9 mouse cellular contexts compared by ENCODE assay signal in genomic region chr11:89544856-89545817, GRCm38 (mm10).
DNase-seq lines count a peak whose midpoint lies in the region; ATAC-seq and TF ChIP-seq lines count a peak whose summit lies in the region.
"Had no signal": no experiment of that assay in that cellular context is flagged by ENCODE, and none has a peak within 500 bp of the region (broad histone marks: within the 10 kb centered on the region; RNA-seq: fewer than 3 reads in every experiment).

No protein-coding gene starts in this region.

- intact Hi-C loops in heart, postnatal 14 days (cut with DNase I), result loop anchor here (10.0 kb wide), 2 partner anchors 180 to 630 kb away; no protein-coding TSS in a partner anchor

- H3K9me3 ChIP-seq in forebrain, embryonic 14.5 days (replicated peaks; ENCODE audit: control insufficient read depth, low read length), result peaks cover 4% of the 10 kb centered on the region; the same call in 1 of the 2 replicates
- H3K9me3 ChIP-seq in liver, embryonic 11.5 days (ENCODE audit: control insufficient read depth, low read length), result no peaks in the 10 kb centered on the region
- H3K9me3 ChIP-seq in stomach, postnatal 0 days (ENCODE audit: control insufficient read depth, low read length), result no peaks in the 10 kb centered on the region

- H3K36me3 ChIP-seq in forebrain, embryonic 14.5 days (ENCODE audit: control insufficient read depth, insufficient read depth, low read length), result no peaks in the 10 kb centered on the region
- no peaks in the 10 kb centered on the region for H3K36me3 ChIP-seq in liver, embryonic 11.5 days (ENCODE audit: control insufficient read depth, insufficient read depth, low read length)
- no peaks in the 10 kb centered on the region for H3K36me3 ChIP-seq in stomach, postnatal 0 days (ENCODE audit: control insufficient read depth, insufficient read depth, low read length)

- no peaks in the 10 kb centered on the region for H3K27me3 ChIP-seq in forebrain, embryonic 14.5 days (replicated peaks; ENCODE audit: control insufficient read depth, insufficient read depth, low read length)
- H3K27me3 ChIP-seq in liver, embryonic 11.5 days (replicated peaks; ENCODE audit: control insufficient read depth, insufficient read depth, low read length), result no peaks in the 10 kb centered on the region; the same call in 1 of the 2 replicates
- H3K27me3 ChIP-seq in stomach, postnatal 0 days (ENCODE audit: control insufficient read depth, insufficient read depth, low read length), result no peaks in the 10 kb centered on the region

- DNase-seq in heart, adult 11 months, result peak; percentile 76
- DNase-seq in heart, postnatal 14 days, result no peak
- peak; percentile 54 for DNase-seq in Muller cell, postnatal 12 days (ENCODE audit: inconsistent ontology term)
- DNase-seq in forebrain, embryonic 14.5 days (ENCODE audit: low spot score), result peak; percentile 54
- no peak for DNase-seq in liver, embryonic 11.5 days (ENCODE audit: low spot score)
- no peak for DNase-seq in stomach, postnatal 0 days (ENCODE audit: low spot score)
- DNase-seq in MN1 (ENCODE audit: low spot score), result no peak
- no peak for DNase-seq in kidney, postnatal 36 days

- peak overlapping the region; percentile 42 for H3K4me2 ChIP-seq in forebrain, embryonic 14.5 days (ENCODE audit: low read length)
- H3K4me2 ChIP-seq in liver, embryonic 11.5 days, result peak overlapping the region; percentile 44
- H3K4me2 ChIP-seq in stomach, postnatal 0 days (replicated peaks; ENCODE audit: low read depth), result peak overlapping the region; percentile 44

- H3K4me1 ChIP-seq in forebrain, embryonic 14.5 days (ENCODE audit: control insufficient read depth, insufficient read depth, low read length), result peaks cover 7% of the 10 kb centered on the region; the same call in 1 of the 2 replicates
- no peaks in the 10 kb centered on the region for H3K4me1 ChIP-seq in liver, embryonic 11.5 days (replicated peaks; ENCODE audit: control insufficient read depth, insufficient read depth, low read length)
- H3K4me1 ChIP-seq in stomach, postnatal 0 days (replicated peaks; ENCODE audit: control insufficient read depth, insufficient read depth), result 0 out of 2 replicates have a peak, but pooled peaks cover 2% of the 10 kb centered on the region

- 0 out of 2 replicates have a peak overlapping the region, but pooled peaks have one; percentile 1 for H3K4me3 ChIP-seq in forebrain, embryonic 14.5 days (ENCODE audit: low read depth, low read length)
- H3K4me3 ChIP-seq in liver, embryonic 11.5 days (ENCODE audit: low read depth, low read length), result no peak overlapping the region
- H3K4me3 ChIP-seq in stomach, postnatal 0 days (ENCODE audit: low read depth, low read length), result no peak overlapping the region
- H3K4me3 ChIP-seq: erythroblast, embryonic 14.5 days had no signal

- 1% methylated on average over 29 of the region's 29 CpGs for WGBS in forebrain, embryonic 14.5 days
- WGBS in liver, embryonic 11.5 days, result 11% methylated on average over 29 of the region's 29 CpGs
- WGBS in stomach, postnatal 0 days, result 6% methylated on average over 29 of the region's 29 CpGs

- TF ChIP-seq CTCF in stomach, postnatal 0 days (IDR thresholded peaks at IDR 0.05; ENCODE audit: low read depth), result no peak

- H3K27ac ChIP-seq in forebrain, embryonic 14.5 days (ENCODE audit: low read depth, low read length), result no peak overlapping the region
- H3K27ac ChIP-seq in liver, embryonic 11.5 days (ENCODE audit: low read depth, low read length), result no peak overlapping the region
- H3K27ac ChIP-seq in stomach, postnatal 0 days (replicated peaks), result no peak overlapping the region

- no peak for TF ChIP-seq EP300 in stomach, postnatal 0 days (optimal IDR thresholded peaks at IDR 0.05)

- H3K9ac ChIP-seq in forebrain, embryonic 14.5 days (ENCODE audit: low read length), result peak overlapping the region; percentile 26; the same call in 1 of the 2 replicates
- no peak overlapping the region for H3K9ac ChIP-seq in liver, embryonic 11.5 days (ENCODE audit: low read depth, low read length)
- peak overlapping the region; percentile 45; the same call in 1 of the 2 replicates for H3K9ac ChIP-seq in stomach, postnatal 0 days (ENCODE audit: low read length)

- peak; percentile 46 for ATAC-seq in forebrain, embryonic 14.5 days
- ATAC-seq in liver, embryonic 11.5 days (replicated peaks; ENCODE audit: low FRiP score), result no peak
- no peak for ATAC-seq in stomach, postnatal 0 days (ENCODE audit: low FRiP score, low TSS enrichment)

Comparison
In these comparisons a context has a peak if more than half of its experiments do, and no peak if none do; other contexts are left out.
1. DNase-seq: peak in heart, adult 11 months (single experiment), Muller cell, postnatal 12 days (single experiment) and forebrain, embryonic 14.5 days (single experiment); none in heart, postnatal 14 days (0 of 2), liver, embryonic 11.5 days (single experiment), stomach, postnatal 0 days (single experiment), MN1 (single experiment) and kidney, postnatal 36 days (0 of 2).
2. Peak in every context shown above with its lines, with median percentiles within 50 percentile points of each other: H3K4me2 ChIP-seq.